Mouse (Mus musculus): ENCODE measurements around the gene A930018P22Rik.

- TF ChIP-seq CTCF (IDR thresholded peaks at IDR 0.05; ENCODE audit: borderline replicate concordance, extremely low read depth, insufficient read depth, insufficient read length) (no peak), POLR2A (IDR thresholded peaks at IDR 0.05; ENCODE audit: borderline replicate concordance, extremely low read depth, insufficient read depth, insufficient read length, poor library complexity, severe bottlenecking) (no peak)
Measured at GRCm38 (mm10) chr2:104109528-104109927, 13.0 kb upstream of the A930018P22Rik start.

Data from brain, embryonic 14.5 days (tissue).